Mouse (Mus musculus): ENCODE results near the gene Gm30083.
A peak's percentile ranks its signal among the peaks of the same experiment; 100 is the strongest.

Gm30083 gene

DNA sequence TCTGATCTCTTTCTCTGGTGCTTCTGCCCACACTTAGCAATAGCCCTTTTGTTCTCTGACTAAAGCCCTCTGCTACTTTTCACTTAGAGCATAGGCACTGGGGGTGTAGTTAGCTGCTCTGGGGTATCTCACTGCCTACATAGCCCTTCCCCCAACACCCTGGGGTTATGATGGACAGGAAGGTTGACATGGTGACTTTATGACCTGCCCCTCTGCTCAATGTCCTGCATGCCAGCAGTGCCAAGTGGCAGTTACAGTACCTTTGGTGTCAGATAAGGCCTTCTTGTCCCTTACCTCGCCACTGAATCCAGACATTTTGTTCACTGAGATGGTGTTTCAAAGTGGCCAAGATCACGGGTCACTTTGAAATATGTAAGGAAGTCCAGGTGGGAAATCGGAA, at the start of gene Gm30083:
Gm30083 (minus strand) TSS at position 120 of the 400 bp plus-strand sequence.
- DNase-seq (ENCODE audit: inconsistent age in 2 of 2, low spot score in 1 of 2) = no peak

DNA sequence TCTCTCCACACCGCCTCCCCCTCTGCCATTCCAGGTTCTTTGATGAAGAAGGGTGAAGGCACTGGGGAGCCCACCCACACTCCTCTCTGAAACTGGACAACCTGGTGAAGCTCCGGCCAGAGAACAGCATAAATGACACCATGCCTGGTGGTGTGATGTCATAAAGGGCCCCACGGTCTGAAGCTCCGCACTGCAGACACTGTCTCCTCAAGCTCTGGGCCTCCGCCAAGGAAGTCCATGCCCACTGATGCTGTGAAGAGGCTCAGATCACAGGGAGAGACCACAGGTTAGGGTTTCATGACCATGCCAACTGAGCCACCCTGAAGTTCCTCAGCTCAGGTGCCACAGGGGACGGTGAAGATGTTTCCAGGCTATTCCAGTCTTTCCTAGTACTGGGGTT, 37.5 kb upstream of the Gm30083 start, which contains the start of gene Antxrl:
Antxrl (plus strand) TSS at position 192 of the 400 bp plus-strand sequence.
- no peak for DNase-seq (ENCODE audit: inconsistent age in 2 of 2, low spot score in 1 of 2)

DNA sequence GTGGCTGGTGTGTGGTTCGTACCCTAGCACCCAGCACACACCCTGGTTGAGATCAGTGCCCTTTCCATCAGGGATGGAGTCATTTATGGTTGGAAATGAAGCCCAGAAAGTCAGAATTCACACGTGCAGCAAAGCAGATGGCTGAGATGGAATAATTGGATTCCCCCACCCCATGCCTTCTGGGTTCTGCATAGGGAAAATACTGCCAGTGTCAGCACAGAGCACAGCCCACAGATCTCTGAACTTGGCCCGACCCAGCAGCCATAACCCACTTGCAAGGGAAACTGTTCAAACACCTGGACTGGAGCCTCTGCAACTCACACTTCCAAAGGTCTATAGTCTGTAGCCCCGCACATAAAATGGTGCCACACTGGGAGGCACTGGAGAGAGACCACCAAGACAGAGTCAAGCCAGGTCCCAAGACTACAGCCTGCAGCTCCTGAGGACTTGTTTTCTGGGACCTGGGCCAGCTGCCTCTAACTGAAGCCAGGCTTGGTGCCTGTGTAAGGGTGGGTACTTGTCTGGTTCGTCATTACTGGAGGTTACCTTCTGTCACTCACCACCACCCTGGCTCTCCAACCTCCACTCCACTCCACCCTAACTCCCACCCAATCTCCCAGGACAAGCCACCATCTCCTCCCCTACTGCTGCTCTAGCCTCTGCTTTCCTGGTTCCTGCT, 35.3 kb upstream of the Gm30083 start:
- no peak for DNase-seq (ENCODE audit: inconsistent age in 2 of 2, low spot score in 1 of 2)

DNA sequence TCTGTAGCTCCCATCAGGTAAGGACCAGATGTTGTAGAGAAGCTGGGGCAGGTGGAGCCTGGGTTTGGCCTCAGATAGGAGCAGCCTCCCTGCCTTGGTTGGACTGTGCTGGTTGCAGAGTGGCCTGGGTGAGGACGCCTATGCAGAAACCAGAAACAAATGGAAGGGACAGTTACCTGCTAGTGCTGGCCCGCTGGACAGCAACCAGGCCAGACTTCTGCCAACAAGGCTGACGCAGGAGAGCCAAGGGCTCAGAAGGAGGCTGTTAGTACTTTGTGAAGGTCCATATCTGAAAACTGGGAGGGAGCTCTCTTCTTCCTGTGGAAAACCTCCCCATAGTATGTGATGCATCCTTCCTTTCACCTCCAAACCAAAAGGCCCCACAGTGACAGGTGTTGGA, 28.4 kb upstream of the Gm30083 start:
- DNase-seq (ENCODE audit: inconsistent age in 2 of 2, low spot score in 1 of 2) = no peak

DNA sequence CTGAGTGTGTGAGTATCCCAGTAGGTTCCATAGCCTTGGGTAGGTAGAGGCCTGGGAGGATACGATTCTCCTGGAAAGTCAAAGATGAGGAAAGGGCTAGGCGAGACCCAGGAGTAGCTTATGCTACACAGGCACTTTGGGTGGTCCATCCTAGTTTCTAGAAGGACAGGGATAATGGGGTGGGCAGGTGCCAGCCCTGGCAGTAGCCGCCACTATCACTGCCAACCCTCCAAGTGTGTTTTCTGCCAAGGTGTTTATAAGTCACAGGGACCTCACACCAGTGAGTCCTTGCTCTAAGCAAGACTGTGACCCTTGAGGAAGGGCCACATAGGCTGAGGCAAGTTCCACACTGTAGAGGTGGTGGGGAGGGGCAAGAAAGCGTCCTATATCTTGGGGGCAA, 26.3 kb upstream of the Gm30083 start:
- no peak for DNase-seq (ENCODE audit: inconsistent age in 2 of 2, low spot score in 1 of 2)

DNA sequence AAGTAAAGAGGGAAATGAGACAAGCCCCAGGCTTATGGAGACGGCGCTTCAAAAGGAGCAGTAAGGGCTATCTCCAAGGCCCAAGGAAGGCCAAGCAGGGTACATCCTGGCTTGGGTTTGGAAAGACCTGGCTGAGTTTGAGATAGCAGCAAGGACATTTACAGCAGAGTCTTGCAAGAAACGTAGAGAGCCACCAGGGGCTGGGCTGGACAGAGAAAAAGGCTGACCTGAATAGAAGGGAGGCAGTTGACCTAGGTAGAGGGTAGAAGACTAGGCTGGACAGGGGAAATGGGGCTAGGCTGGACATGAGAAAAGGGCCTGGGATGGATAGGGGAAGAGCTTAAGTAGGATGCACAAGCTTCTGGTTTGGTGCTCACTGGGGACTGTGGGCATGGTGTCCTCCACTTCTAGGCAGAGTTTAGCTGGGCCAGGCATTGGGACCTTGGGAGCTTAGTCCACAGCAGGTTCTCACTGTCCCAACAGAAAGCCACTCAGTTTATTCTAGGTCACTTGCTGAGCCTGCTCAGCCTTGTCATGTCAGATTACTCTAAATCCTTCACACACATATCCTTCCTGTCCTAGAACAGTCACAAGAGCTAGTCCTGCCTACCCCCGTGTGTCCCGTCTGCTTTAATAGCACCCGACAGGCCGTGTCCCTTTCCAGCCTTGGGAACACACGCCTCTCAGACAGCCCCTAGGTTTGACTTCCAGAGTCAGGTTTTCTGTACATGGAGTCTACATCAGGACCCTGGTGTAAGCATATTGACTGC, 19.0 kb upstream of the Gm30083 start:
- DNase-seq (ENCODE audit: inconsistent age in 2 of 2, low spot score in 1 of 2) = peak; percentile 58 to 84

DNA sequence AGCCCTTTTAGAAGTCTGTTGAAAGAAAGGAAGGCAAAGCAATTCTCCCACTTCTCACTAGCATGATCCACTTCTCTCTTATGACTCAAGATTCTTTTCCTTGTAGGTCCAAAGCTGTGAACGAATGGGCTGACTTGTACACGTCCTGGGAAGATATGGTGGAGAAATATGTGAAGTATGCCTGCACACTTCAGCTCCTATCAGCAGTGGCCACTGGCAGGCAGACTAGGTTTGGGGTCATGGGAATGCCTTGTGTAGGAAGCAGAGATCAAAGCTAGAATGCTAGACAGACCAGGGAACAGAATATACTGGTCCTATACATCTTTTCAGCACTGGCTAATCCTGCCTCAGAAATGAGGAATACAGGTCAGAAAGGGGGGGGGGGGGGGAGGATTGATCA, 11.7 kb upstream of the Gm30083 start:
- no peak for DNase-seq (ENCODE audit: inconsistent age in 2 of 2, low spot score in 1 of 2)

DNA sequence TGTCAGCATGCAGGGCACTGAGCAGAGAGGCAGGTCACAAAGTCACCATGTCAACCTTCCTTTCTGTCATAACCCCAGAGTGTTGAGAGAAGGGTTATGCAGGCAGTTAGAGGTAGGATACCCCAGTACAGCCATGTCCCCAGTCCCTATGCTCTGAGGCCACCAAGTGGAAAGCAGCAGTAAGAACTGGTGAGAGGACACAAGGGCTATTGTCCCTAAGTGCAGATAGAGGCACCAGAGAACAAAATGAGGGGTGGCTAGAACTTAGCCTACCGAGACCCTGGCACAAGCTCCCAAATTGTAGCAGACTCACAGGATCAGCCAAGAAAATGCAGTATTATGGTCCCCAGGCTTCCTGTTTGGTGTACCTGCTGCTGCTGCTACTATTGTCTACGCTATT, 2.0 kb upstream of the Gm30083 start:
- DNase-seq (ENCODE audit: inconsistent age in 2 of 2, low spot score in 1 of 2) = no peak

DNA sequence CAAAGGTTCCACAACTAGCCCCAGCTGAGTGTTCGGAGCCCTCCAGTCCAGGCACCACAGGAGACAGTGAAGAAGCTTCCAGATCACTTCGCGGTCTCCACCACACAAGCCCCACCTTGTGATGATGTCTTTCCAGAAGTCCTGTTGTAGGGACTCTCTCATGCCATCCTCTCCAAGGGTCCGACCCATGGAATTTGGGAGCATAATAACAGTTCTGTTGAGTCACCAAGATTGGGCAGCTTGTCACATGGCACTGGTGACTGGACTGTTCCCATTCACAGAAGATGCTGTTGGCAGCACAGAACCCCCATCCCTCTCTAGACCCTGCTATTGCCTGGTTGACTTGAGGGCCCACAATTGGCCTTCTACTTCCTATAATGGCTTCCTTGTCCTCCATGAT, 1.4 kb upstream of the Gm30083 start, which contains the start of gene Gm5460:
Gm5460 (plus strand) TSS at position 378 of the 400 bp plus-strand sequence.
- no peak for DNase-seq (ENCODE audit: inconsistent age in 2 of 2, low spot score in 1 of 2)

DNA sequence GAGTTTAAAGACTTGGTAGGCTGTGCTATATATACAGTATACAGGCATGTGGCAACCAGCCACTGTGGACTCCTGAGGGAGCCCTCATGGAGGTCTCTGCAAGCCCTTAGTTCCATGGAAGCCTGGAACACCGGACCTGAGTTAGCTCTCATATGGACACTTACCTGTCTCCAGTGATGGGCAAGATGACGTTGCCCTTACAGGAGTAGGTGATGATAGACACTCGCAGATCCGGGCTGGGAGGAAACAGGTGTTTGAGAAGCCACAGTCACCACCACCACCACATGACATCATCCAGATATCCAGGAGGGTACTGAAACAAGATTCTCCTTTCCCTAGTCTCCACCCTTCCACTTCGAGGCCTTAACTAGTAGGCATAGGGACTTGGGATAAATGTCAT, 12.6 kb downstream of the Gm30083 start:
- DNase-seq (ENCODE audit: inconsistent age in 2 of 2, low spot score in 1 of 2) = no peak

DNA sequence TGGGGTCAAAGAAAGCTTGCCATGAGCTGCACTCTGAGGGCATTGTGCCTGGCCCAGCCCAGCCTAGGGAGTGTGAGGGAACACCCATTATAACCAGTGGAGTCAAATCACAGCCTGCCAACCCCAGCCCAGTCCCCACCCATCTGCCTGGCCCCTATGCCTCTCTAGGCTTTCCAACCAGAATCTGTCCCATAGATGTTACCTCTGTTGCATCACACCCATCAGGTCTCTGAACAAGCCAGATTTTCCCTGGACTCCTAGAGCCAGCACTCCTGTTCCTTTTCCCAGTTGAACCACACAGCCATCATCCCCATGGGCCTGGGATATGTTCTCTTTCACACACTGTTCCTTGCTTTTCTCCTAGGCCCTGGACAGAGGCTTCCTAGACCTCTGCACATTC, 13.5 kb downstream of the Gm30083 start:
- DNase-seq (ENCODE audit: inconsistent age in 2 of 2, low spot score in 1 of 2) = no peak

DNA sequence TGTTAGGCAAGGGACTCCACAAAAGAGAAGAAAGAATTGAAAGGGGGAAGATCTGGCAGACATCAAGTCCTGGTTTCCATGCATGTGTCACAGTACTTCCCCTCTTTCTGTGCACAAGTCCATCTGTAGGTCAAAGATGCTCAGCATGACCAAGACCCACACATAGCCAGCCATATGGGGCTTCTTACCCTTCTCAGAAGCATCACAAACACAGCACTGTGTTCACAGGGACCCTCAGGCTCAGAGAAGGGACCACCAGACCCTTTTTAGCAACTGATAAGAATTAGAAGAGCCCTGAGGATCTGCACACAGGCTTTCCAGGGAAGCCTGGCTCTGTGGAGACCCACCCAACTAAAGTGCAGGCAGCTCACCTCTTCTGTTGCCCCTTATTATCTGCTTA, 14.9 kb downstream of the Gm30083 start:
- no peak for DNase-seq (ENCODE audit: inconsistent age in 2 of 2, low spot score in 1 of 2)

DNA sequence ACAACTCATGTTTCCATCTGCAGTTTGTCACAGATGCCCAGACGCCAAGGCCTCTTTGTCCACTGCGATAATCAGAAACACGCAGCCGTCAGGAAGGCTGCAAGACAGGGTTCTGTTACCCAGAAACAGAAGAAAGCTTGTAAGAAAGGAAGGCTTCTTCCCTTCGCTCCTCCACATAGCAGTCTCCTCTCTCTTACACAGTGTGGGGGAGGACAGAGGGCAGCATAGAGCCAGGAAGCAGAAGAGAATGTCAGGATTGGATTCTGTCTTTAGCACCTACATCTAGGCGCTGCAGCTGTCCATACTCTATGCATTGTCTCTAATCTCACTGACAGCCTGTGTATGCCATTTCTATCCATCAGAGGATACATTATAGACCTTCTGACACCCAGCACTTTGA, 17.6 kb downstream of the Gm30083 start:
- DNase-seq (ENCODE audit: inconsistent age in 2 of 2, low spot score in 1 of 2) = no peak

DNA sequence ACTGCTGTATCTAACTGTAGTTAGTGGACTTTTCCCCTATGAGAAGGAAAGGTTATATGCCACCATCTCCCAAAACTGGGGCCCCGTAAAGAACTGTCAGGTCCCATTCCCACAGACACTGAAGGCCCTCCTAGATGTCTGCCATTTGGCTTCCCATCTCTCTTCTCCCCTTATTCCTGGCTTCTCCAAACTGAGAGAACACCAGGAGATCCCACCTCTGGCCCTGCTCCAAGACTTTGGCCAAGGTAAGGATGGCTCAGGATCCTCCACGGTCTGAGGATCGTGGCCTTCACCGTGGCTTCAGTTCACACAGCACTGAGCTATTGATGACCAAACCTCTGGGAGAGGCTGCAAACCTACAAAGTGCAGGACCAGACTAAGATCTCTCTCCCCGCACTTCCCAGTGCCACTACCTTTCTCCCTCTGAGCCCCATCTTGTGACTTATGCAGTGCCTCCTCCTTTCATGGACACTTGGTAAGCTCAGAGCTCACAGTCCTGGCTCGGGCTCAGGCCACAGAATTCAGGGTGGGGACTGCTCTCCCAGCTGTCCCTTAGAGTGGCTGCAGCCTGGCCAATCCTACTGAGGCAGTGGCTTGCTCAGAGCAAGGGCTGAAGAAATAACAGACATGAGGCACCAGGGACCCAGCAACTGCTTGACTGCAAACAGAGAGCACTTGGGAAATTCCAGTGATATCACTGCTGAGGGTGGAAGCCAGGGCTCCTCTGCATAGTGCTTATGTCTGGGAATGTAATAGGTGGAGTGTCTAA, 21.3 kb downstream of the Gm30083 start:
- no peak for DNase-seq (ENCODE audit: inconsistent age in 2 of 2, low spot score in 1 of 2)

DNA sequence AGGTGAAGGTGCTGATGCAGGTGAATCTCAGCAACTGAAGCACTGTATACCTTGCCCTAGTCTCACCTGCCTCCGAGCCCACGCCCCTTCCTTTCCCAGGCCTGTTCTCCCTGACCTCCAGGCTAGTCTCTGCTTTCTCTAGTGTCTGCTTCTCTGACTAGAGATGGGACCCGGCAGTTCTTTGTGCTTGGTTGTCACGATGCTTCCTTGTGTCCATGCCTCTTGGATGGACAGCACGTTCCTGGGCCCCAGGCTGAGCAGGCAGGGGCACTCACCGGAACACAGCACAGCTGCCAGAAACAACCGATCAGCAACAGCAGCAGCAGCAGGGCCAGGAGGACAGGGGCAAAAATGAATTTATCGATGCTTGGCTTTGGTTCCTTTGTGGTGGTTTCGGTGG, 21.9 kb downstream of the Gm30083 start:
- no peak for DNase-seq (ENCODE audit: inconsistent age in 2 of 2, low spot score in 1 of 2)

DNA sequence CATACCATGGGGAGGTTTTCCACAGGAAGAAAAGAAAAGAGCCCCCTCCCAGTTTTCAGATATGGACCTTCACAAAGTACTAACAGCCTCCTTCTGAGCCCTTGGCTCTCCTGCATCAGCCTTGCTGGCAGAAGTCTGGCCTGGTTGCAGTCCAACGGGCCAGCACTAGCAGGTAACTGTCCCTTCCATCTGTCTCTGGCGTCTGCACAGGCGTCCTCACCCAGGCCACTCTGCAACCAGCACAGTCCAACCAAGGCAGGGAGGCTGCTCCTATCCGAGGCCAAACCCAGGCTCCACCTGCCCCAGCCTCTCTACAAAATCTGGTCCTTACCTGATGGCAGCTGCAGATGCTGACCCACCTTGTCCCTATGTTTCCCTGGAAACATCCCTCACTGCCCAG, 23.0 kb downstream of the Gm30083 start:
- DNase-seq (ENCODE audit: inconsistent age in 2 of 2, low spot score in 1 of 2) = no peak

DNA sequence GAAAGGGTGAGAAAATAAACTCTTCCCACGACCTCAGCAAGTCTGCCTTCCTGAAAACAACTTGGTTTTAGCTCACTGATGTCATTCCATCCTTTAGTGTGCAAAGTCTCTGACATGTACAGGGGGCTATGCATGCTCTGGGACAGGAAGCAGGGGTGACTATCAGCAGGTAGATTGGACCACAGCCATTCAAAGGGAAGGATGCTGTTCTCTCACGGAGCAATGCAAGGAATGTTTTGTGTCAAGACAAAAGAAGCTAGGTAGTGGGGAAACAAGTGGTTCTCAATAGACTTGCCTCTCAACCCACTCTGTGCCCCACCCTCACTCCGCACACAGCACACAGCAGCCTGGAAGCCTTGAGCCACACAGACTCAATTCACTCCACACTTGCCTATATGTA, 25.8 kb downstream of the Gm30083 start:
- no peak for DNase-seq (ENCODE audit: inconsistent age in 2 of 2, low spot score in 1 of 2)

DNA sequence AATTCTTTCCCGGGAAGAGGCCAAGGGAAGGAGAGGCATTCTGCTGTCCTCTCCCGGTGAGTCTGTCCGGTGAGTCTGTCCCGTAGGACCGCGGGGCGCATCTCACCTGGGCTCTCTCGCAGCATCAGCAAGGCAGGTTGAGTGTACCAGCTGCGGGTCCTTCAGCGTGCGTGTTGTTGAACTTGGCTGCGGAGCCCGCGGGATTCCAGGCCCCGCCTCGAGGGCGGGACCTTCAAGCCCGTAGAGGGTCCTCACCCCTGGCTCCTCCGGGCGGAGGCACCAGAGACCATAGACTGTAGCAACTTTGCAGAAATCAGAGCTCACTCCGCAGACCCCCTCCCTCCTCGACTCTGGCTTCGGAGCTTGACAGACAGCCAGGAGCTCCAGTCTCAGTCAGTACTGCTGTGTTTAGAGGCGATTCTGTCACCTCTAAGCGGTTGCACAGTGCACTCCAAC, 36.4 kb downstream of the Gm30083 start, which contains the start of gene Zfp488:
Zfp488 (minus strand) TSS at position 161 of the 456 bp plus-strand sequence.
- DNase-seq (ENCODE audit: inconsistent age in 2 of 2, low spot score in 1 of 2) = no peak

DNA sequence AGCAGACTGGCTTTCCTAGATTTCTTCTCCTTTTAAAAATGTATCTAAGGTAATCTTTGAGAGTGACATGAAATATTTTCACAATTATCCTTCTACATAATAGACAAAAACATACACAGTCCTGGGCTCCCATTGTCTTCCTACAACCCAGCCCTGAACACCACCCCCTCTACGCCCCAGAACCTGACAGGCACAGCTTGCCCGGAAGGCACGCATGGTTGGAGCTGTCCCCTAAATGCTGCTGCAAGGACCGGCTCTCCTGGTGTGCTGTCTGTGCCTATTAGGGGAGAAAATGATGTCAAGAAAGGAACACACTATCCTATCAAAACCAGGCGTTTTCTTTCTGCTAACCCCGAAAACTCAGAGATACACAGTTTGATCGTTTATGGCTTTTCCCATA, 37.2 kb downstream of the Gm30083 start:
- no peak for DNase-seq (ENCODE audit: inconsistent age in 2 of 2, low spot score in 1 of 2)

DNA sequence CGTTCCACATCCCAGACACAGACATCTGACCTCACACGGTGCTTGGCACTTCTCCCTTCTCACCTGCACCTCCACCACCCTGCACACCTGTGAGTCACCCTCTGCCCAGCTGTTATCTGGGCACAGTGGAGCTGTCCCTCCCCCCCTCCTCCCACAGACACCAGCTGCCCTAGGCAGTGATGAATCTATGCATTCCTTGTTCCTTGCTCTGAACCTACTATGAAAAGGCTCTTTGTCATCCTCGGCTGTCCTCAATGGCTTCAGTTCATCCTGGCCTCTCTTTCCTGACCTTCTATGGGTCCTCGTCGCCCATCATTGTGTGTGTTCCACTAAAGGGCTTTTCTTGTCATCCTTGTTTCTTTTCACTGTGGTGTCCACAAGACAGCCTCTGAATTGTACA, 40.2 kb downstream of the Gm30083 start:
- DNase-seq (ENCODE audit: inconsistent age in 2 of 2, low spot score in 1 of 2) = no peak

DNA sequence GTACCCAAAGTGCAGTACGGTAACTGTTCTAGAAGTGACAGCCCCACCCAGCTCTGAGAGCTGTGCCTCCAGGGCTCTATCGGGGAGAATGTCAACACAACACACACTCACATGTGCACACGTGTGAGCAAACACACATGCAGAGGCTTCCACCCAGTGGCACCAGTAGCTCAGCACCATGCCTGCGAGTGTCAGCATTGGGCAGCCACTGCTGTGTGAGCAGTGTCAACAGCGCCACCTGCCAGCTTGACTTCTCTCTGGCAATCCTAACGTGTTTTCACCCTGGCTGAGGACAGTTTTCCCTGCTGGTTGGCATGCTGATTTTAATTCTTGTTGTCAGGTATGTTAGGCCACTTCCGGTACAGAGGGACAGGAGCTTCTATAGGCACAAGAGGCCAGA, 42.3 kb downstream of the Gm30083 start:
- peak in 1 of 2 experiments; percentile 42 for DNase-seq (ENCODE audit: inconsistent age in 2 of 2, low spot score in 1 of 2)

DNA sequence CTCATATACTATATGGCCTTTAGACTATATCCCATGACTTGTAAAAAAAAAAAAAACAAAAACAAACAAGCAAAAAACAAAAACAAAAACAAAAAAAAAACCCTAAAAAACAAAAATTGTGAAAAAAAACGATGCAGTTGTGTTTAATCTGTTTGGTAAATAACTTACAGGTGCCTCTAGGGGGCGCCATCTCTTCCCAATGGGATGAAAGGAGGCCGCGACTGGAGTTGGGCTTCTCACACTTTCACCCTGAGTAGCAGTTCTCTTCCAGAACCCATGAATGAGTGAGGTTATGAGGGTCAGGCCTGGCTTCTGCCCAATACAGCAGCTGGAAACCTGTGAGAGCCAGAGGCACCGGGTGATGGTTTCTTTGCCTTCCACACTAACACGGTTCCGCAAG, 49.3 kb downstream of the Gm30083 start:
- DNase-seq (ENCODE audit: inconsistent age in 2 of 2, low spot score in 1 of 2) = no peak

All from adrenal gland, adult (tissue).